Mouse (Mus musculus) pancreas, adult 10 weeks (tissue): ENCODE data around the gene Id3. TPM values are rescaled to one million over a fixed set of nuclear protein-coding genes. Genes with fewer than 3 reads are reported as not detected.

ENCODE experiments used
- polyA plus RNA-seq: library from polyadenylated mRNA; stranded (reverse); fragments of 350-450 nt; fragmentation: Illumina TruSeq; extraction: RNeasy Lipid Tissue Mini Kit (QIAGEN cat#74804); gene quantifications from one replicate; pipeline ENCODE4 v1.2.3, GENCODE M21; 2015; ENCODE audit warnings: low read depth, low replicate concordance; ENCODE audit not compliant: insufficient read depth

The Id3 gene
- 40.0 TPM for polyA plus RNA-seq

DNA sequence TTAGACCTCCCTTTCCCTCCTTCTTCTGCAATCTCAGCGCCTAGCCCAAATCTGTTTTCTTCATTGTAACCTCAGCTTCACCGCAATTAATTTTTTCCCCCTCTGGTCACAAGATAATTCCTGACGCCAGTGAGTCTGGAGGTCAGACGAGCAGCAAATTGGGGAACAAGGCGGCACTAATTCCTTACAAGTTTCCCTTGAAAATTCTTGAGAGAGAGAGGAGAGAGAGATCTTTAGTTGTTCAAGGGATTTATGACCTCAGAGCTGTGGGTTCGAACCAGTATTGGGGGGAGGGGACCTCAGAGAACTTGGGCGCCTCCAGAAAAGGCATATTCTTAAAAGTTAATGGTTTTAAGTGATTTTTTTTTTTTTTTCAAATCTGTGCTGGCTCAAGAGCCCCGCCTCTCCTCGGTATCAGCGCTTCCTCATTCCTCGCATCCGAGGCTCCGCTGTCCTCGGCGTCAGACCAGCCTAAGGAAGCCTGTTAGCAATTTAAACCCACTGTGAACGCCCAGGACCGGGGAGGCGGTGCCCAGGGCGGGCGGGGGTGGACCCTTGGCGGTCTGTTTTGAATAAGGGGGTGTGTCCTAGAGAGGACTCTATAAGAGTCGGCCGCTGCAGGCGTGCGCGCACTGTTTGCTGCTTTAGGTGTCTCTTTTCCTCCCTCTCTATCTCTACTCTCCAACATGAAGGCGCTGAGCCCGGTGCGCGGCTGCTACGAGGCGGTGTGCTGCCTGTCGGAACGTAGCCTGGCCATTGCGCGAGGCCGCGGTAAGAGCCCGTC is at the start of gene Id3:
Gene Id3, plus strand, starts transcription at position 305 of the 784 bp plus-strand sequence.

DNA sequence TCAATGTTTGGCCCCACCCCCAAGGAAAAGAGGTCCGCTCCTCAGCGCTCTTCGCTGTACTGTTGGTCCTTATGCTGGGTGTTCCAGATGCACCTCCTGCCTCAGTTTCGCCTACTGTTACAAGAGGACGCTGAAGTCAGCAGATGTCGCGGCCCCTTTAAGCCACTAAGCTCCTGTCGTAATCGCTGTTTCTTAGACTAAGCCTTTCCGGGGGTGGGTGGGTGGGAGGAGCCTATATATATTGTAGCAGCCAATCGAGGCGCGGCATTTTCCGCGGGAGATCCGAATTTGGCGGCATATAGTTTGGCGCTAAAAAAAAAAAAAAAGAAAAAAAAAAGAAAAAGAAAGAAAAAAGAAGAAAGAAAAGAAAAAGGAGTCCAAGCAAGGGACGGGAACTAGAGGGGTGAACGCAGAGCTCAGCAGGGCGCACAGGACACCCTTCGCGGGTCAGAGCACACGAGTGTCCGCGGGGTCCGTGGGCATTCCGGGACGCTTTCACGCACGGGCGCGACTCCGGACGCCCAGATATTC is 28.8 kb downstream of the Id3 start, which contains the start of gene E2f2:
Gene E2f2, plus strand, starts transcription at position 384 of the 531 bp plus-strand sequence.

Other genes with a start within 250 kb of the Id3 start
- gene Cnr2, start 248.1 kb upstream of the Id3 start, polyA plus RNA-seq, result 0.20 TPM
- 27.0 TPM for gene Fuca1, start 222.8 kb upstream of the Id3 start, polyA plus RNA-seq
- gene Hmgcl, start 197.0 kb upstream of the Id3 start, polyA plus RNA-seq, result 13.4 TPM
- gene Gale, start 179.8 kb upstream of the Id3 start, polyA plus RNA-seq, result 15.9 TPM
- gene Lypla2, start 170.9 kb upstream of the Id3 start, polyA plus RNA-seq, result 28.8 TPM
- gene Pithd1, start 156.2 kb upstream of the Id3 start, polyA plus RNA-seq, result 6.3 TPM
- 6.1 TPM for gene Eloa, start 121.7 kb upstream of the Id3 start, polyA plus RNA-seq
- gene Rpl11, start 90.1 kb upstream of the Id3 start, polyA plus RNA-seq, result 367 TPM
- gene E2f2, start 28.9 kb downstream of the Id3 start, polyA plus RNA-seq, result 0.87 TPM
- 5.5 TPM for gene Asap3, start 62.9 kb downstream of the Id3 start, polyA plus RNA-seq
- 8.2 TPM for gene Tcea3, start 104.2 kb downstream of the Id3 start, polyA plus RNA-seq
- gene Zfp46, start 141.2 kb downstream of the Id3 start, polyA plus RNA-seq, result 2.1 TPM
- gene Hnrnpr, start 167.4 kb downstream of the Id3 start, polyA plus RNA-seq, result 15.1 TPM